Mouse (Mus musculus) gastrocnemius, adult 2 months (tissue): Measurements from ENCODE around the gene Lrp6. TPM values are rescaled to one million over a fixed set of nuclear protein-coding genes. Genes with fewer than 3 reads are reported as not detected.

Experiments used
- DNase-seq: peaks from one replicate; pipeline ENCODE4 v3.0.0; 2022
- H3K27ac ChIP-seq: fragments of 200-600 bp; 2 replicates; pipeline ENCODE4 v1.8.1; 2022; ENCODE audit warnings: mild to moderate bottlenecking
- H3K4me3 ChIP-seq: fragments of 200-600 bp; 2 replicates; pipeline ENCODE4 v1.8.1; 2022; ENCODE audit warnings: mild to moderate bottlenecking, moderate library complexity
- CTCF ChIP-seq: fragments of 200-600 bp; IDR thresholded peaks from 2 replicates; pipeline ENCODE4 v1.8.1; 2022; ENCODE audit warnings: antibody characterized with exemption, mild to moderate bottlenecking, moderate library complexity
- intact Hi-C: fragments of 180-260 bp; cut with DNase I; formaldehyde crosslinking; loops from one replicate; pipeline ENCODE4 v1.15.1; 2025
- total RNA-seq, 2 experiments: library from RNA; stranded (reverse); gene quantifications; 2 replicates each; pipeline ENCODE4 v1.2.3; 2021

Gene Lrp6
- total RNA-seq, 2 experiments from 2014 or later = 45.0 to 46.7 TPM

GRCm38 (mm10) chr6:134542374-134542773 is 24.4 kb downstream of the Lrp6 start:
- intact Hi-C loops = no loop called here
- TF ChIP-seq CTCF = no peak
- H3K4me3 ChIP-seq = no peak overlapping the region
- DNase-seq = no peak
- H3K27ac ChIP-seq = peak overlapping the region; percentile 62

- TF ChIP-seq CTCF = no peak
- Histone ChIP-seq H3K4me3 (no peak overlapping the region), H3K27ac (no peak overlapping the region)
- DNase-seq = no peak
- intact Hi-C loops = no loop called here
Measured at GRCm38 (mm10) chr6:134540161-134540560, 26.6 kb downstream of the Lrp6 start.

DNA sequence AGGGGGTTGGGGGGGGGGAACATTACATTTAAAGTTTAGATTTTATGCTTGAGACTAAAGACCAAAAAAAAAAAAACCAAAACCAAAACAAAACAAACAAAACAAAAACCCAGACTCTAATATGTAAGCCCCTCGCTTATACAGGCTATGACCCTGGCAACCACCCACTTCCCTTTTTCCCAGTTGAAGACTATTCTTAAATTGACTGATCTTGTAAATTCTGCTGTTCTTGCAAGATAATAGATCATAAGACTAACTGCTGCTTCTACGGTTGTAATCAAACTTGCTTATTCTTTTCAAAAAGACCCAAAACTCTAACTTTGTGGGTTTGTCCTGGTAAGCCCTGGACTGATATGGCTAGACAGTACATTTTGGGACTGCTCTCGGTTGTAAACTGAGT is 27.3 kb downstream of the Lrp6 start:
- Histone ChIP-seq H3K4me3 (no peak overlapping the region), H3K27ac (no peak overlapping the region)
- no peak for DNase-seq
- TF ChIP-seq CTCF = no peak
- intact Hi-C loops = no loop called here

GRCm38 (mm10) chr6:134538805-134539204 is 28.0 kb downstream of the Lrp6 start:
- Histone ChIP-seq H3K4me3 (no peak overlapping the region), H3K27ac (no peak overlapping the region)
- DNase-seq = no peak
- no peak for TF ChIP-seq CTCF
- intact Hi-C loops = no loop called here

DNA sequence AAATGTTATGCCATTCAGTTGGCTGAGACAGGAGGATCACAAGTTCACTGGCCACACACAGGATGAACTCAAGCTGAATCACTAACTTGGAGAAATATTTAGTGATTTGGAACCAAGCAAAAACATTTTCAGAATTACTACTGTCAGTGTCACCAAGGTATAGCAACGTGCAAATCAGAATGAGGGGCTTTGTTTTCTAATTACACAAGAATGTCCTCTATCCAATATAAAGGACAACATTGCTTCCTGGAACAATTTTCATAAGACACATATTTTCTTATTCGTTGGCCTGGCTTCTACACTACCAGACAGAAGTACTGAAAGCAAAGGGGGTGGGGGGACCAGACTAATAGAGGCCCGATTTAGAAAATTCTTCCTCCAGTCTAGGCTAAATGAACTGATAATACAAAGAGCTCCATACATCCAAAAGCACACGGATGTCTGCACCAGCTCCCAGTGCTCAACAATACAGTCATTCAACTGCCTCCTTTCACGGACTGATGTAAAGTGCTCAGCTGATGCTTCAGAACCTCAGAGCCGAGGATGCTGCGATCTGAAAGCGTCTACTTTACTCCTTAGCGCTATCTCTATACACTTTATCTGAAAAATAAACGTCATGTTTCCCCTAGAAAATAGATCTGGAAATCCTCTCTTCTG is 29.2 kb downstream of the Lrp6 start:
- DNase-seq = no peak
- TF ChIP-seq CTCF = no peak
- no peak overlapping the region for H3K27ac ChIP-seq
- H3K4me3 ChIP-seq = no peak overlapping the region
- intact Hi-C loops = no loop called here

DNA sequence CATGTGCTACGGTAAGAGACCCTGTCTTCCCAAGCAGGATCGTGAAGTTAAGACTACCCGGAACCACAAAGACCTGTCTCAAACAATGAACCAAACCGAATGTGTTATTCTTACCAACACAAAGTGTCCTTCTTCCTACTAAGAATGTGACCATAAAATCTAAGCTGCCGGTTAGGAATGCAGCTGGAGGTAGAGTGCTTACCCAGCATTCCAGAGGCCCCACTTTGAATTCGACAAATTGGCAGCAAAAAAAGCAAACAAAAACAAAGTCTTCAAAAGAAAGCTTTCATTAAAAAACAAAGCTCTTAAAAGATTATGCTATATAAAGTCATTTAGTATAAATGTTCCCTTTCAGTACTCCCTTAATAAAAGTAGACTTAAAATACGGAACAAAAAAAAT is 31.6 kb downstream of the Lrp6 start:
- no peak for DNase-seq
- no peak for TF ChIP-seq CTCF
- peak overlapping the region; percentile 35 for H3K27ac ChIP-seq
- H3K4me3 ChIP-seq = no peak overlapping the region
- intact Hi-C loops = no loop called here

DNA sequence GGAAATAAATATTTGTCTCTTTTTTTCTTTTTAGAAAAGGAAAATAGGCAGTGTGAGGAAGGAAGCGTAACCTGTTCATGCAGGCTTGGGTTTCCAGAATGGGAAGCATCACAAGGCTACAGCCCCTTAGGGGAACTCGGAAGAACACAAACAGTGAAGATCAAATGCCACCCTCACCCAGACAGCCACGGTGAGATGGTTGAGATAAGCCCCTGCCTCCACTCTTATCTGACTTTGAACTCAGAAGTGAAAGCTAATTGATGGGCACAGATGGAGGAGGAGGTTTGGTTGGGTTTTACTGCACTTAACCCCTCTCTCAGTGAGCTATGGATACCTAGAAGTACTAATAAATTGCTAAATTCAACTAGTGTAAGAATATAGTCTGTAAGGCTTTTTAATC is 33.7 kb downstream of the Lrp6 start:
- intact Hi-C loops = no loop called here
- H3K4me3 ChIP-seq = no peak overlapping the region
- H3K27ac ChIP-seq = peak overlapping the region; percentile 29; the same call in 1 of the 2 replicates
- DNase-seq = no peak
- TF ChIP-seq CTCF = no peak

- Histone ChIP-seq H3K27ac (no peak overlapping the region), H3K4me3 (no peak overlapping the region)
- intact Hi-C loops = no loop called here
- TF ChIP-seq CTCF = no peak
- no peak for DNase-seq
Measured at GRCm38 (mm10) chr6:134531950-134532349, 34.8 kb downstream of the Lrp6 start.

DNA sequence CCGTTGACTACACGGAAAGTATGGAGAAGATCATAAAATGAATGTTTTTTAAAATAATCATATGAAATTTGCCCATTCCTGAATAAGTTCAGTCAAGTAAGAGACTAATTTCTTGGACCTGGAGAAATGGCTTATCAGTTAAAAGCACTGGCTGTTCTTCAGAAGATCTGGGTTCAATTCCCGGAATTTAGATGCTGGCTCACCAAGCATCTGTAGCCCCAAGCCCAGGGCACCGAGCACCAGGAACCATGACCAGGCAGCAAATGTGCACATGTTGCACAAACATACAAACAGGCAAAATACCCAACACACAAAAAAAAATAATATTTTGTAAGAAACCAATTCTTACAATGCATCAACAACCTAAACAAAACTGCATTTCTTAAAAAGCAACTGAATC is 37.4 kb downstream of the Lrp6 start:
- intact Hi-C loops = no loop called here
- DNase-seq = no peak
- H3K4me3 ChIP-seq = no peak overlapping the region
- H3K27ac ChIP-seq = no peak overlapping the region
- TF ChIP-seq CTCF = no peak

- TF ChIP-seq CTCF = no peak
- H3K4me3 ChIP-seq = no peak overlapping the region
- no peak for DNase-seq
- intact Hi-C loops = no loop called here
- H3K27ac ChIP-seq = peak overlapping the region; percentile 72; the same call in 1 of the 2 replicates
Measured at GRCm38 (mm10) chr6:134528396-134528795, 38.4 kb downstream of the Lrp6 start.

DNA sequence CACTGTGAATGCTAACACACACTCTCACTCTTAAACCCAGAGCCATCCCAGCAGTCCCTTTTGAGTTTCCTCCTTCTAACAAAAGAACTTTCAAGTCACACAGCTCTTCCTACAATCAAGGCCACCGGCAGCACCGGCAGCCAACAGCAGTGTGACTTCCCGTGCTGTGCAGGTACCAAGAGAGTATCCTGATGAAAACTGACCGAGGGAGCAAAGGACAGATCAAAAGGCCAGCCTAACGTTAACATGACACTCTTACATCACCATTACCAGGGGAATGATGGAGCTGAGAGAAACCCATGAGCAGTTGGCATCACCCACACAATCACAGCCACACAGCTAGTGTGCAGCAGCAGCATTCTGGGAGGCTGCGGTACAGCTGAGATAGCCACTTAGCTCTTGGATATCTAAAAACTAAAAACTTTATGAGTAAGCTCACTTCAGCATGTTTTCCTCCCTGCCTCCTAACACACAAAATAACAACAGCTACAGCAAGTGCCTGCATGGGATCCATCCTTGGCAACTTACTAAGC is 39.1 kb downstream of the Lrp6 start:
- DNase-seq = no peak
- Histone ChIP-seq H3K4me3 (peak overlapping the region; percentile 2; the same call in 1 of the 2 replicates), H3K27ac (peak overlapping the region; percentile 72)
- intact Hi-C loops = no loop called here
- TF ChIP-seq CTCF = no peak

DNA sequence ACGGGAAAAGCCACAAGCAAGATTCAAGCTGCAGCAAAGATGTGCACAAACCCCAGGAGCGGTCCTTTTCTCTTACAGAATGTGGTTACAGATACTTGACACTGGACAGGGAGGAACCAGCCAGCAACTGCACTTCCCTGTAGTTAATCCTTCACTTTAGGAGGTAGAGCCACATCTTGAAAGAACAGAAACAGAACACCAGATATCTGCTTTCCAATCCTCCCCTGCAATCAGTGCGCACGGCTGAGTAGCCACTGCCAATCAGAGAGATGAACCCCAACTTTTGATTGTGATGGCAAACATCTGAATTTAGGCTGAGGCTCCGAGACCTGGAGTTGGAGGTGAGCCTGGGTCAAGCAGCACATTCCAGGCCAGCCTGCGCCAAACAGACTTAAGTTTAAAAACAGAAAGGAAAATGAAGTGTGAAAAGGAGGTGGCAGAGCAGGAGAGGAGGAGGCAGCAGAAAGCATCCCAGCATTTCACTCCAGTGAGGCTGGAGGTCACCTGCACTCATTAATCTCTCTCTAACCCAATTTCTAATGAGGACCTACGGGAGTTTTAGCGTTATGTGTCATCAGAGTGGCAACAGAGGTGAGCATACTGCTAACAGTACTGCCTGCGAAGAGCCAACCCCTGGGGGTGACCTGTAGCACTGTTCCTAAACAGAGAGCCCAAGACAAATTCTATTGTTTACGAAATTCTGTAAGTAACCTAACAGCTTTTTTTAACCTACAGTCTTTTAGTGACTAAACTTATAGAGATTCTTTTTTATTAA is 39.8 kb downstream of the Lrp6 start:
- H3K27ac ChIP-seq = peak overlapping the region; percentile 72
- peak overlapping the region; percentile 42 for H3K4me3 ChIP-seq
- no peak for TF ChIP-seq CTCF
- no peak for DNase-seq
- intact Hi-C loops = no loop called here

- no peak for TF ChIP-seq CTCF
- peak overlapping the region; percentile 72; the same call in 1 of the 2 replicates for H3K27ac ChIP-seq
- H3K4me3 ChIP-seq = no peak overlapping the region
- DNase-seq = no peak
- intact Hi-C loops = no loop called here
Measured at GRCm38 (mm10) chr6:134526275-134526674, 40.5 kb downstream of the Lrp6 start.
